Mouse (Mus musculus) hindbrain, embryonic 15.5 days (tissue): ENCODE measurements around the gene Camk1g. TPM values are rescaled to one million over a fixed set of nuclear protein-coding genes. Genes with fewer than 3 reads are reported as not detected.

Source experiments
- ATAC-seq: fragments of 200-750 bp; cut with Nextera tagmentation; 2 replicates; pipeline ENCODE4 v1.8.0; 2017; ENCODE audit warnings: low read depth, moderate number of reproducible peaks, moderate TSS enrichment; ENCODE audit not compliant: low FRiP score
- H3K27ac ChIP-seq: fragments of 300-500 bp; sonication (generic); replicated peaks from 2 replicates; pipeline ENCODE4 v1.5.1; 2015; ENCODE audit warnings: mild to moderate bottlenecking, inconsistent platforms
- H3K27me3 ChIP-seq: fragments of 300-500 bp; sonication (generic); 2 replicates; pipeline ENCODE4 v1.6.1; 2015; ENCODE audit warnings: control low read depth, inconsistent platforms
- H3K36me3 ChIP-seq: fragments of 300-500 bp; sonication (generic); 2 replicates; pipeline ENCODE4 v1.6.1; 2015; ENCODE audit warnings: control low read depth, inconsistent platforms
- H3K4me1 ChIP-seq: fragments of 300-500 bp; sonication (generic); replicated peaks from 2 replicates; pipeline ENCODE4 v1.6.1; 2015; ENCODE audit warnings: control low read depth, inconsistent platforms
- H3K4me2 ChIP-seq: fragments of 300-500 bp; sonication (generic); 2 replicates; pipeline ENCODE4 v1.6.1; 2015; ENCODE audit warnings: moderate library complexity, mild to moderate bottlenecking, inconsistent platforms
- H3K4me3 ChIP-seq: fragments of 300-500 bp; sonication (generic); 2 replicates; pipeline ENCODE4 v1.5.1; 2015; ENCODE audit warnings: mild to moderate bottlenecking, inconsistent platforms
- H3K9ac ChIP-seq: fragments of 300-500 bp; sonication (generic); 2 replicates; pipeline ENCODE4 v1.6.1; 2015; ENCODE audit warnings: inconsistent platforms
- H3K9me3 ChIP-seq: fragments of 300-500 bp; sonication (generic); 2 replicates; pipeline ENCODE4 v1.6.1; 2016; ENCODE audit warnings: control low read depth, inconsistent platforms
- WGBS: fragments of 180-500 bp; shearing (Covaris S2); methylation state at CpG from one replicate; pipeline ENCODE4 v1.1.7; 2015; 5-methylcytosine and 5-hydroxymethylcytosine counted together
- polyA plus RNA-seq: library from polyadenylated mRNA; unstranded; fragments of >200 nt; fragmentation: Nextera tagmentation; extraction: Ambion mirVana; gene quantifications from 2 replicates; pipeline ENCODE4 v1.2.1, GENCODE M21; 2015

Camk1g gene
- polyA plus RNA-seq, 1 experiment from 2014 or later: 40.5 TPM

- H3K4me1 ChIP-seq: peaks cover 8% of the 10 kb centered on the region
- no peaks in the 10 kb centered on the region for H3K36me3 ChIP-seq
- no peak for ATAC-seq
- no peaks in the 10 kb centered on the region for H3K27me3 ChIP-seq
- no peak overlapping the region for H3K27ac ChIP-seq
- no peak overlapping the region for H3K9ac ChIP-seq
- H3K9me3 ChIP-seq: no peaks in the 10 kb centered on the region
- WGBS: 72% methylated on average over 1 of the region's 1 CpGs
- no peak overlapping the region for H3K4me3 ChIP-seq
- H3K4me2 ChIP-seq: no peak overlapping the region
These were observed 58.5 kb downstream of the Camk1g start for GRCm38 (mm10) chr1:193311596-193311995.

GRCm38 (mm10) chr1:193310519-193311085, 59.5 kb downstream of the Camk1g start:
- Histone ChIP-seq H3K9ac (no peak overlapping the region), H3K27me3 (no peaks in the 10 kb centered on the region), H3K4me3 (no peak overlapping the region), H3K36me3 (no peaks in the 10 kb centered on the region), H3K4me2 (no peak overlapping the region), H3K27ac (no peak overlapping the region), H3K9me3 (no peaks in the 10 kb centered on the region), H3K4me1 (no peaks in the 10 kb centered on the region)
- WGBS: 87% methylated on average over 3 of the region's 3 CpGs
- no peak for ATAC-seq

- no peak overlapping the region for H3K4me2 ChIP-seq
- no peak for ATAC-seq
- no peaks in the 10 kb centered on the region for H3K9me3 ChIP-seq
- no peak overlapping the region for H3K27ac ChIP-seq
- no peak overlapping the region for H3K4me3 ChIP-seq
- H3K36me3 ChIP-seq: no peaks in the 10 kb centered on the region
- H3K27me3 ChIP-seq: no peaks in the 10 kb centered on the region
- no peaks in the 10 kb centered on the region for H3K4me1 ChIP-seq
- 81% methylated on average over 1 of the region's 1 CpGs for WGBS
- no peak overlapping the region for H3K9ac ChIP-seq
These were observed 60.1 kb downstream of the Camk1g start for GRCm38 (mm10) chr1:193309785-193310518.

- no peak for ATAC-seq
- no peak overlapping the region for H3K4me3 ChIP-seq
- 96% methylated on average over 2 of the region's 2 CpGs for WGBS
- H3K27me3 ChIP-seq: no peaks in the 10 kb centered on the region
- H3K9ac ChIP-seq: no peak overlapping the region
- no peaks in the 10 kb centered on the region for H3K4me1 ChIP-seq
- H3K27ac ChIP-seq: no peak overlapping the region
- no peaks in the 10 kb centered on the region for H3K9me3 ChIP-seq
- H3K36me3 ChIP-seq: no peaks in the 10 kb centered on the region
- no peak overlapping the region for H3K4me2 ChIP-seq
These were observed 63.3 kb downstream of the Camk1g start for GRCm38 (mm10) chr1:193306832-193307231.

- Histone ChIP-seq H3K27ac (no peak overlapping the region), H3K4me2 (no peak overlapping the region), H3K4me3 (no peak overlapping the region), H3K9me3 (no peaks in the 10 kb centered on the region), H3K4me1 (no peaks in the 10 kb centered on the region), H3K36me3 (no peaks in the 10 kb centered on the region), H3K27me3 (no peaks in the 10 kb centered on the region), H3K9ac (no peak overlapping the region)
- 0 out of 2 replicates have a peak, but pooled peaks have one; percentile 65 for ATAC-seq
- 13% methylated on average over 7 of the region's 7 CpGs for WGBS
These were observed 64.7 kb downstream of the Camk1g start for GRCm38 (mm10) chr1:193305386-193305785.

GRCm38 (mm10) chr1:193303096-193303495, 67.0 kb downstream of the Camk1g start:
- no peak for ATAC-seq
- Histone ChIP-seq H3K27ac (no peak overlapping the region), H3K9ac (no peak overlapping the region), H3K36me3 (no peaks in the 10 kb centered on the region), H3K4me2 (no peak overlapping the region), H3K9me3 (no peaks in the 10 kb centered on the region), H3K4me1 (no peaks in the 10 kb centered on the region), H3K4me3 (no peak overlapping the region), H3K27me3 (no peaks in the 10 kb centered on the region)
- 76% methylated on average over 2 of the region's 2 CpGs for WGBS

- Histone ChIP-seq H3K36me3 (no peaks in the 10 kb centered on the region), H3K4me1 (no peaks in the 10 kb centered on the region), H3K4me3 (no peak overlapping the region), H3K27ac (no peak overlapping the region), H3K27me3 (no peaks in the 10 kb centered on the region), H3K9me3 (no peaks in the 10 kb centered on the region), H3K9ac (no peak overlapping the region), H3K4me2 (no peak overlapping the region)
- no peak for ATAC-seq
- WGBS: 70% methylated on average over 8 of the region's 8 CpGs
These were observed 68.0 kb downstream of the Camk1g start for GRCm38 (mm10) chr1:193302093-193302405.

- Histone ChIP-seq H3K36me3 (no peaks in the 10 kb centered on the region), H3K9me3 (no peaks in the 10 kb centered on the region), H3K4me2 (no peak overlapping the region), H3K27ac (no peak overlapping the region), H3K27me3 (no peaks in the 10 kb centered on the region), H3K9ac (no peak overlapping the region), H3K4me1 (no peaks in the 10 kb centered on the region), H3K4me3 (no peak overlapping the region)
- WGBS: 78% methylated on average over 6 of the region's 6 CpGs
- no peak for ATAC-seq
These were observed 68.6 kb downstream of the Camk1g start for GRCm38 (mm10) chr1:193301216-193302092.

- 67% methylated on average over 1 of the region's 1 CpGs for WGBS
- Histone ChIP-seq H3K27ac (no peak overlapping the region), H3K9ac (no peak overlapping the region), H3K9me3 (no peaks in the 10 kb centered on the region), H3K4me1 (no peaks in the 10 kb centered on the region), H3K4me3 (no peak overlapping the region), H3K4me2 (no peak overlapping the region), H3K36me3 (no peaks in the 10 kb centered on the region), H3K27me3 (no peaks in the 10 kb centered on the region)
- ATAC-seq: no peak
These were observed 70.1 kb downstream of the Camk1g start for GRCm38 (mm10) chr1:193299995-193300394.

GRCm38 (mm10) chr1:193298141-193298765, 71.8 kb downstream of the Camk1g start:
- H3K4me3 ChIP-seq: no peak overlapping the region
- WGBS: 65% methylated on average over 3 of the region's 3 CpGs
- H3K27ac ChIP-seq: no peak overlapping the region

More at GRCm38 (mm10) chr1:193298141-193298765, 71.8 kb downstream of the Camk1g start:
- Histone ChIP-seq H3K9ac (no peak overlapping the region), H3K36me3 (no peaks in the 10 kb centered on the region), H3K4me2 (no peak overlapping the region), H3K9me3 (no peaks in the 10 kb centered on the region), H3K27me3 (no peaks in the 10 kb centered on the region), H3K4me1 (no peaks in the 10 kb centered on the region)
- no peak for ATAC-seq
